Mouse (Mus musculus) stomach, postnatal 0 days (tissue): ENCODE results near the gene Mob4. TPM values are rescaled to one million over a fixed set of nuclear protein-coding genes. Genes with fewer than 3 reads are reported as not detected.
"Not testable (repeated sequence)": the region's sequence is repeated elsewhere in the genome, so short reads cannot be mapped to it uniquely, and the experiment has no call there.

ENCODE experiments used
- ATAC-seq: fragments of 200-750 bp; cut with Nextera tagmentation; 2 replicates; pipeline ENCODE4 v1.8.0; 2017; ENCODE audit not compliant: low FRiP score, low TSS enrichment
- DNase-seq: peaks from one replicate; pipeline ENCODE4 v3.0.0-alpha.2; 2016; ENCODE audit warnings: low spot score
- H3K27ac ChIP-seq: fragments of 300-500 bp; sonication (generic); replicated peaks from 2 replicates; pipeline ENCODE4 v1.5.1; 2014; ENCODE audit warnings: mild to moderate bottlenecking, control low read depth
- H3K27me3 ChIP-seq: fragments of 300-500 bp; sonication (generic); 2 replicates; pipeline ENCODE4 v1.6.1; 2014; ENCODE audit warnings: low read length; ENCODE audit not compliant: control insufficient read depth, insufficient read depth
- H3K36me3 ChIP-seq: fragments of 300-500 bp; sonication (generic); 2 replicates; pipeline ENCODE4 v1.6.1; 2014; ENCODE audit warnings: low read length, mixed read lengths; ENCODE audit not compliant: control insufficient read depth, insufficient read depth
- H3K4me1 ChIP-seq: fragments of 300-500 bp; sonication (generic); replicated peaks from 2 replicates; pipeline ENCODE4 v1.6.1; 2014; ENCODE audit warnings: antibody characterized with exemption; ENCODE audit not compliant: control insufficient read depth, insufficient read depth
- H3K4me2 ChIP-seq: fragments of 300-500 bp; sonication (generic); replicated peaks from 2 replicates; pipeline ENCODE4 v1.6.1; 2014; ENCODE audit warnings: low read depth, mild to moderate bottlenecking, control low read depth, moderate library complexity
- H3K4me3 ChIP-seq: fragments of 300-500 bp; sonication (generic); 2 replicates; pipeline ENCODE4 v1.5.1; 2014; ENCODE audit warnings: low read depth, low read length, control low read depth
- H3K9ac ChIP-seq: fragments of 300-500 bp; sonication (generic); 2 replicates; pipeline ENCODE4 v1.6.1; 2014; ENCODE audit warnings: mild to moderate bottlenecking, low read length, control low read depth, mixed read lengths
- H3K9me3 ChIP-seq: fragments of 300-500 bp; sonication (generic); 2 replicates; pipeline ENCODE4 v1.6.1; 2016; ENCODE audit warnings: low read length; ENCODE audit not compliant: control insufficient read depth
- CTCF ChIP-seq: IDR thresholded peaks from 2 replicates; pipeline ENCODE4 v1.5.1; 2016; ENCODE audit warnings: antibody characterized with exemption, low read depth, mild to moderate bottlenecking, moderate library complexity
- EP300 ChIP-seq: optimal IDR thresholded peaks from 2 replicates; pipeline ENCODE3; 2016; ENCODE audit warnings: antibody characterized with exemption
- WGBS: fragments of 180-500 bp; shearing (Covaris S2); extraction: QIAGEN DNeasy Blood & Tissue Kit; methylation state at CpG from one replicate; pipeline ENCODE4 v1.1.7; 2014; 5-methylcytosine and 5-hydroxymethylcytosine counted together
- polyA plus RNA-seq: library from polyadenylated mRNA; unstranded; fragments of >200 nt; fragmentation: Nextera tagmentation; extraction: Ambion mirVana; gene quantifications from 2 replicates; pipeline ENCODE4 v1.2.1, GENCODE M21; 2015

Gene Mob4
- polyA plus RNA-seq, 1 experiment from 2014 or later: 128 TPM

- Histone ChIP-seq H3K27ac (no peak overlapping the region), H3K9me3 (no peaks in the 10 kb centered on the region), H3K4me1 (no peaks in the 10 kb centered on the region), H3K27me3 (no peaks in the 10 kb centered on the region), H3K4me2 (no peak overlapping the region), H3K9ac (no peak overlapping the region), H3K36me3 (no peaks in the 10 kb centered on the region), H3K4me3 (no peak overlapping the region)
- no peak for DNase-seq
- WGBS: 73% methylated on average over 9 of the region's 9 CpGs
- ATAC-seq: no peak
- TF ChIP-seq CTCF (no peak), EP300 (no peak)
Observed at GRCm38 (mm10) chr1:55106919-55107585, 24.0 kb upstream of the Mob4 start.

GRCm38 (mm10) chr1:55107644-55108043, 23.4 kb upstream of the Mob4 start:
- 83% methylated on average over 1 of the region's 1 CpGs for WGBS
- H3K9me3 ChIP-seq: no peaks in the 10 kb centered on the region
- DNase-seq (no peak), ATAC-seq (no peak)
- H3K9ac ChIP-seq: no peak overlapping the region
- H3K4me1 ChIP-seq: no peaks in the 10 kb centered on the region
- no peak overlapping the region for H3K4me2 ChIP-seq
- H3K4me3 ChIP-seq: no peak overlapping the region
- no peak for TF ChIP-seq EP300
- TF ChIP-seq CTCF: no peak
- no peaks in the 10 kb centered on the region for H3K36me3 ChIP-seq
- no peaks in the 10 kb centered on the region for H3K27me3 ChIP-seq
- H3K27ac ChIP-seq: no peak overlapping the region

- no peaks in the 10 kb centered on the region for H3K9me3 ChIP-seq
- DNase-seq (no peak), ATAC-seq (0 out of 2 replicates have a peak, but pooled peaks have one; percentile 40)
- H3K4me1 ChIP-seq: no peaks in the 10 kb centered on the region
- no peak overlapping the region for H3K4me2 ChIP-seq
- no peak overlapping the region for H3K4me3 ChIP-seq
- no peaks in the 10 kb centered on the region for H3K36me3 ChIP-seq
- no peak for TF ChIP-seq CTCF
- TF ChIP-seq EP300: no peak
- 42% methylated on average over 2 of the region's 2 CpGs for WGBS
- H3K9ac ChIP-seq: no peak overlapping the region
- no peaks in the 10 kb centered on the region for H3K27me3 ChIP-seq
- H3K27ac ChIP-seq: no peak overlapping the region
Observed at GRCm38 (mm10) chr1:55108473-55108872, 22.6 kb upstream of the Mob4 start.

GRCm38 (mm10) chr1:55109066-55109766, 21.8 kb upstream of the Mob4 start:
- TF ChIP-seq EP300: no peak
- TF ChIP-seq CTCF: no peak
- Histone ChIP-seq H3K9me3 (no peaks in the 10 kb centered on the region), H3K36me3 (no peaks in the 10 kb centered on the region), H3K4me3 (no peak overlapping the region), H3K9ac (no peak overlapping the region), H3K27me3 (no peaks in the 10 kb centered on the region), H3K4me1 (no peaks in the 10 kb centered on the region), H3K27ac (no peak overlapping the region), H3K4me2 (no peak overlapping the region)
- 79% methylated on average over 4 of the region's 4 CpGs for WGBS
- DNase-seq: no peak
- ATAC-seq: no peak

GRCm38 (mm10) chr1:55123046-55123445, 8.0 kb upstream of the Mob4 start:
- H3K36me3 ChIP-seq: no peaks in the 10 kb centered on the region
- ATAC-seq (no peak), DNase-seq (no peak)
- H3K9ac ChIP-seq: no peak overlapping the region
- H3K4me2 ChIP-seq: no peak overlapping the region
- WGBS: 90% methylated on average over 5 of the region's 5 CpGs
- no peaks in the 10 kb centered on the region for H3K9me3 ChIP-seq
- no peak overlapping the region for H3K4me3 ChIP-seq
- TF ChIP-seq EP300 (no peak), CTCF (no peak)
- H3K4me1 ChIP-seq: no peaks in the 10 kb centered on the region
- no peak overlapping the region for H3K27ac ChIP-seq
- H3K27me3 ChIP-seq: no peaks in the 10 kb centered on the region

GRCm38 (mm10) chr1:55123561-55123960, 7.5 kb upstream of the Mob4 start:
- no peak overlapping the region for H3K9ac ChIP-seq
- H3K4me2 ChIP-seq: no peak overlapping the region
- DNase-seq (no peak), ATAC-seq (no peak)
- no peaks in the 10 kb centered on the region for H3K9me3 ChIP-seq
- H3K27me3 ChIP-seq: no peaks in the 10 kb centered on the region
- no peak overlapping the region for H3K4me3 ChIP-seq
- H3K4me1 ChIP-seq: no peaks in the 10 kb centered on the region
- H3K27ac ChIP-seq: no peak overlapping the region
- TF ChIP-seq CTCF (no peak), EP300 (no peak)
- WGBS: 76% methylated on average over 2 of the region's 2 CpGs
- no peaks in the 10 kb centered on the region for H3K36me3 ChIP-seq

- not testable (repeated sequence) for H3K4me2 ChIP-seq, H3K9me3 ChIP-seq, DNase-seq, H3K27ac ChIP-seq, H3K9ac ChIP-seq, H3K36me3 ChIP-seq, H3K4me1 ChIP-seq, ATAC-seq, H3K4me3 ChIP-seq, H3K27me3 ChIP-seq
- 91% methylated on average over 2 of the region's 2 CpGs for WGBS
Observed at GRCm38 (mm10) chr1:55124136-55124535, 6.9 kb upstream of the Mob4 start.
